In genomic region chr11:113771187-113771586, GRCm38 (mm10) we compare ENCODE assay signal across 25 mouse cellular contexts.
"Had no signal": no experiment of that assay in that cellular context is flagged by ENCODE, and none has a peak within 500 bp of the region (broad histone marks: within the 10 kb centered on the region; RNA-seq: fewer than 3 reads in every experiment).

No protein-coding gene starts in this region.

- H3K27me3 ChIP-seq: heart, embryonic 12.5 days; hindbrain, embryonic 12.5 days; intestine, embryonic 15.5 days; kidney, embryonic 15.5 days; limb, embryonic 13.5 days had no signal

- H3K27ac ChIP-seq: heart, embryonic 10.5 days; hindbrain, embryonic 10.5 days; hindbrain, embryonic 12.5 days; hindbrain, embryonic 14.5 days; intestine, embryonic 15.5 days; kidney, embryonic 15.5 days; kidney, postnatal 0 days; limb, embryonic 13.5 days; liver, embryonic 12.5 days; liver, embryonic 14.5 days had no signal

- H3K36me3 ChIP-seq: heart, embryonic 10.5 days; heart, embryonic 12.5 days; hindbrain, embryonic 10.5 days; hindbrain, embryonic 12.5 days; intestine, embryonic 15.5 days; kidney, embryonic 15.5 days; limb, embryonic 13.5 days; liver, embryonic 12.5 days had no signal

- ATAC-seq: hindbrain, embryonic 16.5 days; inflammation-experienced regulatory T-cells, adult 6 months; intestine, embryonic 15.5 days; intestine, postnatal 0 days; liver, embryonic 12.5 days had no signal

- DNase-seq: gastrocnemius, postnatal 14 days; gastrocnemius, postnatal 36 days; heart, adult 18-20 months; heart, postnatal 10 days; heart, postnatal 4 days; kidney, adult 2 months; kidney, adult 9 months; kidney, postnatal 14 days; kidney, postnatal 36 days; layer of hippocampus, adult 9-11 months; layer of hippocampus, postnatal 36 days had no signal

- H3K4me3 ChIP-seq: heart, embryonic 10.5 days; heart, embryonic 12.5 days; hindbrain, embryonic 10.5 days; hindbrain, embryonic 12.5 days; intestine, embryonic 15.5 days; kidney, embryonic 15.5 days; limb, embryonic 13.5 days; liver, embryonic 12.5 days had no signal

- H3K4me2 ChIP-seq: heart, embryonic 12.5 days; hindbrain, embryonic 12.5 days; hindbrain, embryonic 14.5 days; intestine, embryonic 15.5 days; kidney, embryonic 15.5 days; limb, embryonic 13.5 days; liver, embryonic 12.5 days had no signal

- H3K9ac ChIP-seq: heart, embryonic 12.5 days; hindbrain, embryonic 12.5 days; hindbrain, embryonic 14.5 days; intestine, embryonic 15.5 days; kidney, embryonic 15.5 days; limb, embryonic 13.5 days; liver, embryonic 12.5 days; liver, embryonic 14.5 days had no signal

- H3K9me3 ChIP-seq: heart, embryonic 10.5 days; heart, embryonic 12.5 days; hindbrain, embryonic 10.5 days; hindbrain, embryonic 12.5 days; intestine, embryonic 15.5 days; kidney, embryonic 15.5 days; limb, embryonic 13.5 days; liver, embryonic 12.5 days had no signal
